Mouse (Mus musculus): ENCODE data around the gene Entpd1.

Entpd1 gene

GRCm38 (mm10) chr19:40628950-40629349, 16.8 kb downstream of the Entpd1 start:
- no peak for DNase-seq (ENCODE audit: low spot score in 2 of 2)

GRCm38 (mm10) chr19:40630096-40630495, 17.9 kb downstream of the Entpd1 start:
- DNase-seq (ENCODE audit: low spot score in 2 of 2) = peak in 1 of 2 experiments; percentile 78

- peak; percentile 31 to 50 for DNase-seq (ENCODE audit: low spot score in 2 of 2)
Measured at GRCm38 (mm10) chr19:40630606-40631005, 18.4 kb downstream of the Entpd1 start.

- DNase-seq (ENCODE audit: low spot score in 2 of 2) = no peak
Measured at GRCm38 (mm10) chr19:40632193-40632592, 20.0 kb downstream of the Entpd1 start.

GRCm38 (mm10) chr19:40632668-40633067, 20.5 kb downstream of the Entpd1 start:
- DNase-seq (ENCODE audit: low spot score in 2 of 2) = no peak

- DNase-seq (ENCODE audit: low spot score in 2 of 2) = no peak
Measured at GRCm38 (mm10) chr19:40633144-40633543, 21.0 kb downstream of the Entpd1 start.

- DNase-seq (ENCODE audit: low spot score in 2 of 2) = no peak
Measured at GRCm38 (mm10) chr19:40637091-40637490, 24.9 kb downstream of the Entpd1 start.

- DNase-seq (ENCODE audit: low spot score in 2 of 2) = no peak
Measured at GRCm38 (mm10) chr19:40637601-40638000, 25.4 kb downstream of the Entpd1 start.

GRCm38 (mm10) chr19:40638582-40638981, 26.4 kb downstream of the Entpd1 start:
- no peak for DNase-seq (ENCODE audit: low spot score in 2 of 2)

GRCm38 (mm10) chr19:40639729-40640304, 27.7 kb downstream of the Entpd1 start:
- DNase-seq (ENCODE audit: low spot score in 2 of 2) = no peak

- DNase-seq (ENCODE audit: low spot score in 2 of 2) = no peak
Measured at GRCm38 (mm10) chr19:40640799-40641198, 28.6 kb downstream of the Entpd1 start.

GRCm38 (mm10) chr19:40643846-40644245, 31.7 kb downstream of the Entpd1 start:
- no peak for DNase-seq (ENCODE audit: low spot score in 2 of 2)

- no peak for DNase-seq (ENCODE audit: low spot score in 2 of 2)
Measured at GRCm38 (mm10) chr19:40646379-40646778, 34.2 kb downstream of the Entpd1 start.

GRCm38 (mm10) chr19:40647319-40648158, 35.4 kb downstream of the Entpd1 start:
- no peak for DNase-seq (ENCODE audit: low spot score in 2 of 2)

GRCm38 (mm10) chr19:40650090-40650489, 37.9 kb downstream of the Entpd1 start:
- DNase-seq (ENCODE audit: low spot score in 2 of 2) = no peak

- DNase-seq (ENCODE audit: low spot score in 2 of 2) = no peak
Measured at GRCm38 (mm10) chr19:40656207-40656606, 44.0 kb downstream of the Entpd1 start.

GRCm38 (mm10) chr19:40658281-40658680, 46.1 kb downstream of the Entpd1 start:
- DNase-seq (ENCODE audit: low spot score in 2 of 2) = no peak

- DNase-seq (ENCODE audit: low spot score in 2 of 2) = no peak
Measured at GRCm38 (mm10) chr19:40658935-40659334, 46.8 kb downstream of the Entpd1 start.

- DNase-seq (ENCODE audit: low spot score in 2 of 2) = peak in 1 of 2 experiments; percentile 20
Measured at GRCm38 (mm10) chr19:40659651-40660478, 47.7 kb downstream of the Entpd1 start.

GRCm38 (mm10) chr19:40660510-40660909, 48.3 kb downstream of the Entpd1 start:
- DNase-seq (ENCODE audit: low spot score in 2 of 2) = no peak

- DNase-seq (ENCODE audit: low spot score in 2 of 2) = no peak
Measured at GRCm38 (mm10) chr19:40661108-40661507, 48.9 kb downstream of the Entpd1 start.

- DNase-seq (ENCODE audit: low spot score in 2 of 2) = no peak
Measured at GRCm38 (mm10) chr19:40661874-40662273, 49.7 kb downstream of the Entpd1 start.
